Mouse (Mus musculus): ENCODE data around the gene Rnf216. TPM values are rescaled to one million over a fixed set of nuclear protein-coding genes. Genes with fewer than 3 reads are reported as not detected.

Rnf216 gene
- total and polyA plus RNA-seq, 3 experiments, result 16.4 to 123 (median 30.8) TPM

DNA sequence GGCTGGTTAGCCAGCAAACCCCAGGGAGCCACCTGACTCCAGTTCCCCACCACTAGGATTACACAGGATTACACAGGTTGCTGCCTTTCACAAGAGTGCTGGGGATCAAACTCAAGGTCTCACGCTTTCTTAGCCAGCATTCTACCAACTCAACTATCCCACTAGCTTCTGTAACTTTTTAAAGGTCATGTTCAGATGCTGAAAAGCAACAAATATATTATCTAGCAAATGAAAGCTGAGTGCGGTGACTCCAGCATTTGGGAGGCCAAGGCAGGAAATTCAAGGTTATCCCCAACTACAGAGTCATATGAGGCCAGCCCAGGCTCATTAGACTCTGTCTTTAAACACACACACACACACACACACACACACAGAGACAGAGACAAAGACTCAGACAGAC, 9.6 kb downstream of the Rnf216 start:
- Histone ChIP-seq H3K4me1 (ENCODE audit: control insufficient read depth in 1 of 2, insufficient read depth in 2 of 2, low read length in 2 of 2) (peaks cover 20 to 30% of the 10 kb centered on the region in 2 experiments), H3K27ac (ENCODE audit: control insufficient read depth, low read depth, low read length) (no peak overlapping the region), H3K4me3 (ENCODE audit: control insufficient read depth in 1 of 2, insufficient read depth in 1 of 2, low read depth in 2 of 2, low read length in 2 of 2) (no peak overlapping the region), H3K36me3 (ENCODE audit: control insufficient read depth in 1 of 2, insufficient read depth in 2 of 2, low read length in 2 of 2) (peaks cover 0 to 36% of the 10 kb centered on the region in 2 experiments; a peak in 2 of 4 replicates), H3K9ac (ENCODE audit: control insufficient read depth, low read depth, low read length, poor library complexity, severe bottlenecking) (no peak overlapping the region), H3K79me2 (ENCODE audit: control insufficient read depth, insufficient read depth, low read length, poor library complexity) (peaks cover 47% of the 10 kb centered on the region), H3K9me3 (replicated peaks; ENCODE audit: insufficient read depth, low read length) (no peaks in the 10 kb centered on the region), H3K27me3 (ENCODE audit: control insufficient read depth in 1 of 2, insufficient read depth in 2 of 2, low read length in 2 of 2) (no peaks in the 10 kb centered on the region)
- DNase-seq (ENCODE audit: low read depth, low spot score), result no peak
- TF ChIP-seq POLR2AphosphoS5 (IDR thresholded peaks at IDR 0.05; ENCODE audit: borderline replicate concordance, low read depth, low read length), result no peak
- no peak for TF ChIP-seq CHD1 (IDR thresholded peaks at IDR 0.05; ENCODE audit: low read depth, low read length)
- TF ChIP-seq EP300 (IDR thresholded peaks at IDR 0.05; ENCODE audit: low read depth in 1 of 2, low read length in 2 of 2), result no peak
- TF ChIP-seq KAT2A (conservative IDR thresholded peaks at IDR 0.05; ENCODE audit: low read depth, low read length), result no peak
- TF ChIP-seq TCF12 (IDR thresholded peaks at IDR 0.05; ENCODE audit: low read depth, low read length), result no peak
- no peak for TF ChIP-seq GATA1 (IDR thresholded peaks at IDR 0.05; ENCODE audit: low read depth, low read length)
- no peak for TF ChIP-seq USF1 (IDR thresholded peaks at IDR 0.05; ENCODE audit: low read depth, low read length)
- no peak for TF ChIP-seq RCOR1 (IDR thresholded peaks at IDR 0.05; ENCODE audit: low read depth, low read length)
- TF ChIP-seq CHD2 (IDR thresholded peaks at IDR 0.05; ENCODE audit: low read length), result no peak
- no peak for TF ChIP-seq MYC (IDR thresholded peaks at IDR 0.05; ENCODE audit: low read depth, low read length)
- no peak for TF ChIP-seq TBP (IDR thresholded peaks at IDR 0.05; ENCODE audit: low read depth, low read length)
- TF ChIP-seq UBTF (IDR thresholded peaks at IDR 0.05; ENCODE audit: borderline replicate concordance, insufficient read depth, low read depth, low read length), result no peak
- TF ChIP-seq BHLHE40 (IDR thresholded peaks at IDR 0.05; ENCODE audit: borderline replicate concordance, low read depth, low read length), result no peak

DNA sequence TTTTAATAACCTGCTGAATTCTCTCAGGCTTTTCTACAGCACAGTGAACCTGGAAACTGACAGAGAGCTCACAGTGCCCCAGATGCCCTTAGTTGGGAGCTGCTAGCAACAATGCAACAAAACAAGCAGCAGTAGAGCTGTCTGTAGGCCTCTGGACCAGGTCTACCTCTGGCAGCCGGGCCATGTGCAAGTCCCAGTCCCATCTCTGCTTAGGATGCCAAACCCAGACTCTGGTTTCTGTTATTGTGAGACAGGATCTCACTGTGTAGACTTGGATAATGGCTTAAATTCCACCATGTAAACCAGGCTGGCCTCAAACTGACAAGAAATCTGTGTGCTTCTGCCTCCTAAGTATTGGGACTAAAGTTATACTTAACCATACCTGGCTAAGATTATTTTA, 11.2 kb downstream of the Rnf216 start:
- Histone ChIP-seq H3K4me1 (ENCODE audit: control insufficient read depth in 1 of 2, insufficient read depth in 2 of 2, low read length in 2 of 2) (peaks cover 10 to 18% of the 10 kb centered on the region in 2 experiments), H3K79me2 (ENCODE audit: control insufficient read depth, insufficient read depth, low read length, poor library complexity) (peaks cover 34% of the 10 kb centered on the region), H3K9ac (ENCODE audit: control insufficient read depth, low read depth, low read length, poor library complexity, severe bottlenecking) (no peak overlapping the region), H3K27ac (ENCODE audit: control insufficient read depth, low read depth, low read length) (no peak overlapping the region), H3K36me3 (ENCODE audit: control insufficient read depth in 1 of 2, insufficient read depth in 2 of 2, low read length in 2 of 2) (peaks cover 0 to 25% of the 10 kb centered on the region in 2 experiments; a peak in 3 of 4 replicates), H3K4me3 (ENCODE audit: control insufficient read depth in 1 of 2, insufficient read depth in 1 of 2, low read depth in 2 of 2, low read length in 2 of 2) (no peak overlapping the region), H3K27me3 (ENCODE audit: control insufficient read depth in 1 of 2, insufficient read depth in 2 of 2, low read length in 2 of 2) (no peaks in the 10 kb centered on the region), H3K9me3 (replicated peaks; ENCODE audit: insufficient read depth, low read length) (no peaks in the 10 kb centered on the region)
- no peak for DNase-seq (ENCODE audit: low read depth, low spot score)
- no peak for TF ChIP-seq USF1 (IDR thresholded peaks at IDR 0.05; ENCODE audit: low read depth, low read length)
- TF ChIP-seq POLR2A (IDR thresholded peaks at IDR 0.05; ENCODE audit: control insufficient read depth in 1 of 2, insufficient read depth in 1 of 2, low read depth in 1 of 2, low read length in 2 of 2, poor library complexity in 1 of 2), result no peak
- no peak for TF ChIP-seq KAT2A (conservative IDR thresholded peaks at IDR 0.05; ENCODE audit: low read depth, low read length)
- no peak for TF ChIP-seq ZMIZ1 (IDR thresholded peaks at IDR 0.05; ENCODE audit: low read depth, low read length)
- TF ChIP-seq ZNF384 (IDR thresholded peaks at IDR 0.05; ENCODE audit: low read depth, low read length), result no peak
- no peak for TF ChIP-seq MEF2A (IDR thresholded peaks at IDR 0.05; ENCODE audit: extremely low read depth, insufficient replicate concordance, low read depth, low read length, poor library complexity, severe bottlenecking)
- no peak for TF ChIP-seq MAZ (IDR thresholded peaks at IDR 0.05; ENCODE audit: low read depth, low read length)
- TF ChIP-seq POLR2AphosphoS5 (IDR thresholded peaks at IDR 0.05; ENCODE audit: borderline replicate concordance, low read depth, low read length), result no peak
